Mouse (Mus musculus): ENCODE measurements around the gene Runx1.

Gene Runx1

GRCm38 (mm10) chr16:92825908-92826650 is at the start of gene Runx1:
TSS of gene Runx1 (minus strand) at chr16:92826149.
- no peak for DNase-seq (ENCODE audit: low spot score in 2 of 2)

GRCm38 (mm10) chr16:92874015-92874414 is 48.1 kb upstream of the Runx1 start:
- DNase-seq (ENCODE audit: low spot score in 2 of 2) = no peak

- DNase-seq (ENCODE audit: low spot score in 2 of 2) = no peak
Measured at GRCm38 (mm10) chr16:92871728-92872127, 45.8 kb upstream of the Runx1 start.

- no peak for DNase-seq (ENCODE audit: low spot score in 2 of 2)
Measured at GRCm38 (mm10) chr16:92868550-92868949, 42.6 kb upstream of the Runx1 start.

GRCm38 (mm10) chr16:92867261-92867935 is 41.4 kb upstream of the Runx1 start:
- no peak for DNase-seq (ENCODE audit: low spot score in 2 of 2)

GRCm38 (mm10) chr16:92865314-92865713 is 39.4 kb upstream of the Runx1 start:
- no peak for DNase-seq (ENCODE audit: low spot score in 2 of 2)

GRCm38 (mm10) chr16:92864191-92864590 is 38.2 kb upstream of the Runx1 start:
- no peak for DNase-seq (ENCODE audit: low spot score in 2 of 2)

GRCm38 (mm10) chr16:92863179-92863578 is 37.2 kb upstream of the Runx1 start:
- DNase-seq (ENCODE audit: low spot score in 2 of 2) = no peak

GRCm38 (mm10) chr16:92862430-92862829 is 36.5 kb upstream of the Runx1 start:
- DNase-seq (ENCODE audit: low spot score in 2 of 2) = no peak

- DNase-seq (ENCODE audit: low spot score in 2 of 2) = no peak
Measured at GRCm38 (mm10) chr16:92861571-92861970, 35.6 kb upstream of the Runx1 start.

- DNase-seq (ENCODE audit: low spot score in 2 of 2) = no peak
Measured at GRCm38 (mm10) chr16:92860649-92861048, 34.7 kb upstream of the Runx1 start.

GRCm38 (mm10) chr16:92856779-92857178 is 30.8 kb upstream of the Runx1 start:
- no peak for DNase-seq (ENCODE audit: low spot score in 2 of 2)

- DNase-seq (ENCODE audit: low spot score in 2 of 2) = no peak
Measured at GRCm38 (mm10) chr16:92852276-92852675, 26.3 kb upstream of the Runx1 start.

- DNase-seq (ENCODE audit: low spot score in 2 of 2) = no peak
Measured at GRCm38 (mm10) chr16:92850416-92850815, 24.5 kb upstream of the Runx1 start.

- no peak for DNase-seq (ENCODE audit: low spot score in 2 of 2)
Measured at GRCm38 (mm10) chr16:92847762-92848300, 21.9 kb upstream of the Runx1 start.

GRCm38 (mm10) chr16:92845244-92846225 is 19.6 kb upstream of the Runx1 start:
- DNase-seq (ENCODE audit: low spot score in 2 of 2) = no peak

GRCm38 (mm10) chr16:92838709-92839108 is 12.8 kb upstream of the Runx1 start:
- DNase-seq (ENCODE audit: low spot score in 2 of 2) = no peak

GRCm38 (mm10) chr16:92831341-92831740 is 5.4 kb upstream of the Runx1 start:
- no peak for DNase-seq (ENCODE audit: low spot score in 2 of 2)

- no peak for DNase-seq (ENCODE audit: low spot score in 2 of 2)
Measured at GRCm38 (mm10) chr16:92830479-92830878, 4.5 kb upstream of the Runx1 start.

- no peak for DNase-seq (ENCODE audit: low spot score in 2 of 2)
Measured at GRCm38 (mm10) chr16:92828308-92828862, 2.4 kb upstream of the Runx1 start.

GRCm38 (mm10) chr16:92827663-92828307 is 1.8 kb upstream of the Runx1 start:
- no peak for DNase-seq (ENCODE audit: low spot score in 2 of 2)
